Mouse (Mus musculus): ENCODE results near the gene Fmo3.

Fmo3 gene

DNA sequence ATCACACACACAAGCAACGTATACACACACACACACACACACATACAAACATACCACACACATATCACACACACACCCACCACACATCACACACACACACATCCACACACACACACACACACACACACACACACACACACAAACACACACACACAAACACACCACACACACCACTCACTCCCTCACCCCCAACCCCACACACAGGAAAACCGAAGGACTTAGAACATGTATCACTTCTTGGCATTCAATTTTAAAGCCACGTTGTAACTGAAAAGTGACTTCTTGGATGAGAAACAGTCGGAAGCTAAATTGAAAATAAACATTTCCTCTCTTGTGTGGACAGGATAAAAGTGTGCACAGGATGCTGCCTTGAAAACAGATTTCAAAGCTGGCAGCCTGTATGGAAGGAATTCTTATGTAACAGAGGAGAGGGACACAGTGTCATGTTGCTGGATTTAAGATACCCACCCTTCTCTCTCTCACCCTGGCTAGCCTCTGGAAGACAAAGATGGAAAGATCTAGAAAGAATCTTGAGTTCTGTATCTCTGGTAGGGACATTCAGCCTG, 52.9 kb downstream of the Fmo3 start:
- DNase-seq (ENCODE audit: low read depth, low spot score) = peak; percentile 69

DNA sequence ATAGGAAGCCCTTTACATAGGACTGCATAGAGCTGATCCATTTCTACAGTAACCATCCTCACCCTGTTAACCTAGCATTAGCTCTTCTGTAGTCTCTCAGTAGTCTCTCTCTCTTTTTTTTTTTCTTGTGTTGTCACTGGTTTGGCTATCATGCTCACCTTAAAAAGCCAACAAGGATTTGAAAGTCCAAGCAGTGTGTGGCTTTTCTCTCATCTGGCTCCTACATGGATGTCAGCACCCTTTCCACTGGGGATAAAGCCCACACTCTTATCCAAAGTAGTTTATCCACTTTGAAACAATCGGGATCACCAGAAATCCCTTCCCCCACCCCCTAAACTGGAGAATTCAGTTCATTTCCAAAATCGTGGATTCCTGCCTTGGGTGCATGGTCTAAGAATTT, 53.7 kb downstream of the Fmo3 start:
- no peak for DNase-seq (ENCODE audit: low read depth, low spot score)

DNA sequence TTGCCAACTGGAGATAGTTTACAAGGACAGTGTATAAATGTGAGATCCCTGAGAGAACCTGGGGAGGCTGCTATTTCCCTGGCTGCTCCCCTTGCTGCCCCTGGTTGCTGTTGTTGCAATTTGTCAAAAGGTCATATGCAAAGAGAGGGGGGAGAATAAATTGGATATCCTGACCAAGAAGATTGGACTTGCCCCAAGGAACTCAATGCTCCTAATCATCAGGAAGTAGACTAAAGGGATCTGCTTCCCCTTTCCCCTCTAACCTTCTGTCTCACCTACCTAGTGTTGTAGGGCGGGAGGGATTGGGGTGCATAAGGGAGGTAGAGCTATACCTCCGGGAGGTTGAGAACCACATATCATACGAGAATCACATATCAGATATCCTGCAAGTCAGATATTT, 55.2 kb downstream of the Fmo3 start:
- DNase-seq (ENCODE audit: low read depth, low spot score) = no peak

DNA sequence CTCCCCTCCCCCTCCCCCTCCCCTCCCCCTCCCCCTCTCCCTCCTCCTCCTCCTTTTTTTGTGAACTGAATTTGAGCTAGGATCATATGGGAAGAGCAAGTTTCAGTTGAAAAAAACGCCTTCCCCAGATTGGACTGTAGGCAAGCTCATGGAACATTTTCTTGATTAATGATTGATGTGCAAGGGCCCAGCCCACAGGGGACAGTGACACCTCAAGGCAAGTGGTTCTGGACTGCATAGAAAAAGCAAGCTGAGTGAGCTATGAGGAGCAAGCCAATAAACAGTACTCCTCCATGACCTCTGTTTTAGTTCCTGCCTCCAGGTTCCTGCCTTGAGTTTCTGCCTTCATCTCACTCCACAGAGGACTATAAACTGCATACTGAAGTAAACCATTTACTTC, 59.2 kb downstream of the Fmo3 start:
- DNase-seq (ENCODE audit: low read depth, low spot score) = no peak

DNA sequence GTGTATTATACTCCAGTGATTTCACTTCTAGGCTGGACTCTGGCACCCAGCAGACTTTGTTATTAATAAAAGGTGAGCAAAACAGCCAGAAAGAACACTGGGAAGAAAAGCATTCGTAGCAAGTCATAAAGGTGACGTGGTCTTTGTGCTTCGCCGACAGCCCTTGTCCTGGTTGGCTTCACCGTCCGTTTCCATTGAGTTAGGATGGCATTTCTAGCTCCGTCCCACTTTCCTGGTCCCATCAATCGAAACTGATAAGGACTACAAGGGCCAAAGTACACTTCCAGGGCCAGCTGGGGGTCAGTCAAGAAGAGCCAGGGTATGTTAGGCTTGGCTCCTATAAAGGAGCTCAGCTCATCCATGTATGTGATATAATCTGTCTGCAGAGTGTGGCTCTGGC, 67.7 kb downstream of the Fmo3 start:
- no peak for DNase-seq (ENCODE audit: low read depth, low spot score)

DNA sequence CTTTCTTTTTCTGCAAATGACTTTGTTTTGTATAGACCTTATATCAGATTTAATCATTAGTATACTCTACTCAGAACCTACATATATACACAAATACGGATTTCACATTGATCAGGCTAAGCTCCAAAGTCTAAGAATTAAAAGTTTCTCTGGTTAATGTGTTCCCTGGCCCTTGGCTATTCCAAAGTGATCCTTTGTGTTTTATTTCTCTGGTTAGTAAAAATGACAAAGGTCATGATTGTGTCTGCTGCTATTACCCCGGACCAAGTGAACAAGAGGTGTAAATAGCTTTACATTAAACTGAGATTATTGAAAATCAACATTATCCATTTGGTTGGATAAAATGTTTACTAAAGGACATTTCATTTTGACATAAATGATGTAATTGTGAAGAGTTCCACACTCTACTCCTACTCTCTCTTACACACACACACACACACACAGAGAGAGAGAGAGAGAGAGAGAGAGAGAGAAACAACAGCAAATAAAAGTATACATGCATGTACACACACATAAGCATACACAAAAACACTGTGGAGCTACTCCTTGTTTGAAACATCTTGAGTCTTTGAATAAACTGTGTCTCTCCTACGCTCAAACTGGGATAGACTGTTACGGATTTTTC, 69.3 kb downstream of the Fmo3 start:
- DNase-seq (ENCODE audit: low read depth, low spot score) = no peak

DNA sequence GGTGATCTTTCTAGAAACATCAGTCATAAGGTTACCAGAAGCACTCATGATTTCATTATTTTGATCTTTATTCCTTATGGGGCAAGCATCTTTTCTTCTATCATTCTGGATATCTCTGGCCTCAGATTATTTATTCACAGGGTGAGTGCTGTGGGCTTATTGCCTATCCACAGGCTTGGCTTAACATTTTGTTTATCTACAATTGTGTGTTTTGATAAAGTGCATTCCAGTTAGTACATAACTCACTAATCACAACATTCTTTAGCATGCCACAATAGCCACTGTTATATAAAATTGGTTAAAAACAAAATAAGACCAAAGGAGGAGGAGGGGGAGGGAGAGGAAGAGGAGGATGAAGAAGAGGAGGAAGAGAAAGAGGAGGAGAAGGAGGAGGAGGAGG, 72.2 kb downstream of the Fmo3 start:
- DNase-seq (ENCODE audit: low read depth, low spot score) = no peak
